Mouse (Mus musculus) left cerebral cortex, adult 2 months (tissue): ENCODE data around the gene Ugp2. TPM values are rescaled to one million over a fixed set of nuclear protein-coding genes. Genes with fewer than 3 reads are reported as not detected.

Experiments
- DNase-seq, 2 experiments: peaks; one replicate each; pipeline ENCODE4 v3.0.0; 2021 to 2022; ENCODE audit warnings: low spot score in 2 of 2, mixed read lengths in 1 of 2; ENCODE audit errors: extremely low spot score in 1 of 2
- H3K27ac ChIP-seq: fragments of 200-600 bp; 2 replicates; pipeline ENCODE4 v1.8.1; 2022
- H3K4me3 ChIP-seq: fragments of 200-600 bp; 2 replicates; pipeline ENCODE4 v1.8.1; 2022
- CTCF ChIP-seq: fragments of 200-600 bp; IDR thresholded peaks from 2 replicates; pipeline ENCODE4 v1.8.1; 2022; ENCODE audit warnings: antibody characterized with exemption, mild to moderate bottlenecking, moderate library complexity
- intact Hi-C: fragments of 180-260 bp; cut with DNase I; formaldehyde crosslinking; loops from one replicate; pipeline ENCODE4 v1.15.1; 2025
- total RNA-seq, 2 experiments: library from RNA; stranded (reverse); gene quantifications; 2 replicates each; pipeline ENCODE4 v1.2.3; 2021

Gene Ugp2
- total RNA-seq, 2 experiments from 2014 or later: 69.0 to 76.3 TPM

DNA sequence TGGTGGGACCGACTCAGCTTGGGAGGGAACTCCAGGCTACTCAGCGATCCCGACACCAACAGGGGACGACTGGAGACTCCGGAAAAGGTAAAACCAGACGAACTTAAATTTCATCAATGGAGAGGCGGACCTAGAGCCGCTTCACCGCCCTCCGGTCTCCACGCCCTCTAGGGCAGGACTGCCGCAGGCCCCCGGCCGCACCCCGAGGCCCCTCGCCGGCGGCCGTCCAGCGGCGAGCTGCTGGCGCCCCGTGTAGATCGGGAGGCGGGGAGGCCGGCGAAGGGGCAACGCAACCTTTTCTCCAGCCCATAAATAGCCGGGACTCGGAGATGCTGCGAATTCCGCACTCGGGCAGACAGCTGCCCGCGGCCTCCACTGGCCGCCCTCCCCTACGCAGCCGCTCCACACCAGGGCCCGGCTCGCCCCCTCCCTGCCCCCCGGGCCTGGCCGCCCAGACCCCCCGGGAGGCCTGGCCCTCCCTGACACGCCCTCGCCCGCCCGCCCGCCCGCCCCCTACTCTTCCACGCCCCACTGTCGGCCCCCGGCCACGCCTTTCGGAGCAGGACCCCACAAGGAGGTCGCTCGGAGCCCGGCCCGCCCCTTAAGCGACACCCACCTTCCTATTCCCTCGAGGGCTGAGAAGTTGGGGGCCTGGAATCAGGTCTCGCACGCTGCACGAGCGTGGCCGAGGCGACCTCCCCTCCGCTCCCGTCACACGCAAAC lies 441 bp downstream of the Ugp2 start:
- intact Hi-C loops: loop anchor here (1.0 to 5.0 kb wide), 3 partner anchors 32 to 202 kb away; partner anchors contain the start of genes Mdh1, Vps54 and Wdpcp
- H3K4me3 ChIP-seq: peak overlapping the region; percentile 66
- DNase-seq: peak; percentile 43 to 61
- TF ChIP-seq CTCF: no peak; the same call in 1 of the 2 replicates
- peak overlapping the region; percentile 98 for H3K27ac ChIP-seq

DNA sequence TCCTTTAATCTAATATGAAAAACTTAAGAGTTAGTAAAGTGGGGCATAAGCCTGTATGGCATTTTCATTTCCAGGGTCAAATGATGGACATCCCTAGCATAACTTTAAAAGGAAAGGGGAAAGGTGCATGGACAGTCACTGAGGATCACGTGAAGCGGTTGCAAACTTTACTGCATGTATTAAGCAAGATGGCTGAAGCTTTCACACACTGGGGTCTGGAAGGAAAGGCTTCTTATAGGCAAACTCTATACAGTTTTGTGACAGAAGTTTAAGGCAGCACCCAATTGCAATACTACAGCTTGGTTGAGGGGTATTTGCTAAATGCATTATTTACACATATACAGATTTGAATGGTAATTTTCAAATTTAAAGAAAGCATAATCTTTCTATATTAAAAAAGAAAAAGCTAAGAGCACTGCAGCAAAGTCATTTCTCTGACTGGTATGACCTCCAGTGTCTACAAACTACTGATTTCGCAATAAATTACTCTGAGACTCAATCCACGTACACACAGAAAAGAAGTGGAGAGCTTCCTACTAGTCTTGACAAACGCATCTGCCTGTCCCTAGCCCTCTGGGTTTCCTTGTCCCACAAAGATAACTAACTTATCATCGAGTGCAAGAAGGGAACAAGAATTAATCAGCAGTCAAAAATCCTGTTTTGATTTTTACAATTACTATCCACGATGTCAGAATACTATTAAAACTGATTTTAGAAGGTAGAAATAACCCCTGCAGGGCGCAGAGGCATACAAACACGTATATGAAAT lies 1.6 kb downstream of the Ugp2 start:
- Histone ChIP-seq H3K4me3 (peak overlapping the region; percentile 66), H3K27ac (peak overlapping the region; percentile 98; the same call in 1 of the 2 replicates)
- DNase-seq: no peak
- intact Hi-C loops: loop anchor here (2.0 to 10.0 kb wide), 3 partner anchors 31 to 635 kb away; partner anchors contain the start of genes Mdh1, Otx1 and Wdpcp
- no peak for TF ChIP-seq CTCF

DNA sequence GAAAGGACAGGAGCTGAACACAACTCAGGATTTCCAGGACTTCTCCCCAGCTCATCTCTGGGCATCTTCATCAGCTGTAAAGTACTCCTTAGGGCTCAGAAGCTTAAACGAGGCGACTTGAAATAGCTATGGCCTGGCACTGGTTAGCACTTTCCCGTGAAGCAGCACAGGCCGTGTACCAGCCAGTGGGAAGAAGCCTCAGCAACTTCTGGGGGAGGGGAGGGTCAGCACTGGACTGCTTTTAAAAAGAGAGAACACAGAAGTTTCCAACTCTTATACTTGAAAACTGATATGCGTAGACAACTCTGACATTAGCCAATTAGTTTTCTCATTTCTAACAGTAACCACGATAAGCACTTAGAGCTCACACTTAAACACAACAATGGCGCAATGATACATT lies 2.5 kb downstream of the Ugp2 start:
- H3K4me3 ChIP-seq: peak overlapping the region; percentile 66; the same call in 1 of the 2 replicates
- no peak overlapping the region; the same call in 1 of the 2 replicates for H3K27ac ChIP-seq
- DNase-seq: no peak
- TF ChIP-seq CTCF: no peak
- intact Hi-C loops: loop anchor here (10.0 kb wide), 1 partner anchor 636 kb away; the partner anchor contains the start of gene Otx1

DNA sequence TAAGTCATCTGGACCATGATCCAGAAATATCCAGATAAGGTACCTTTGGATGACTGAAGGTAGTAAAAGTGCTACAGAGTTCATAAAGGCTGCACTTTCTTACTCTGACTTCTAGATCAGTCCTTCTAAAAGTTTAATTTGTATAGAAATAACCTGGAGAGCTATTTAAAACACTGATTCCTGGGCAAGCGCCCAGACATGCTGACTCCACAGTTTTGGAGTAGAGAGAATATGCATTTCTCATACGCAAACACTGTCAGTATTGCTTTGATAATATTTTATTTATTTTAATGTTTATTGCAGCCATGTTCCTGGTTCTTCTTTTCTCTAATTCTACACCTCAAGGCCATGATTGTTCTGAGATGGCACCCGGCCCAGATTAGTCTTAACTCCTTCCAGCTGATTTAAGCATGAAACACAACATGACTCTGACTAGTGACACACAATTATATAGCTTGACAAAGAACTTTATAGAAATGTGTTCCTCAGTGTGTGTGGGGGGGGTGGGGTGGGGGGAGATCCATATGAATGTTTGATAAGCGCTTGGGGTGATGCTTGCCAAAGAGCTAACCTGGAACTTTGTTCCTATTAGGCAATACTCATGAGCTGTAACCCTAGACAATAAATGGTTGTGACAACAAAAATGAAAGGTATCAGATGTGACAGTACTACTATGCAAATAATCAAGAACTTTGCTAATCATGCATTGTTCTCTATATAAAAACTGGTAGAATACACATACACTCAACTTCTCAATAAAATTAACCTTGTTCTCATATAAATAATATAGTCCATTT lies 7.7 kb downstream of the Ugp2 start:
- no peak overlapping the region for H3K4me3 ChIP-seq
- intact Hi-C loops: loop anchor here (10.0 kb wide), 1 partner anchor 641 kb away; the partner anchor contains the start of gene Otx1
- no peak overlapping the region for H3K27ac ChIP-seq
- no peak for TF ChIP-seq CTCF
- DNase-seq: no peak

DNA sequence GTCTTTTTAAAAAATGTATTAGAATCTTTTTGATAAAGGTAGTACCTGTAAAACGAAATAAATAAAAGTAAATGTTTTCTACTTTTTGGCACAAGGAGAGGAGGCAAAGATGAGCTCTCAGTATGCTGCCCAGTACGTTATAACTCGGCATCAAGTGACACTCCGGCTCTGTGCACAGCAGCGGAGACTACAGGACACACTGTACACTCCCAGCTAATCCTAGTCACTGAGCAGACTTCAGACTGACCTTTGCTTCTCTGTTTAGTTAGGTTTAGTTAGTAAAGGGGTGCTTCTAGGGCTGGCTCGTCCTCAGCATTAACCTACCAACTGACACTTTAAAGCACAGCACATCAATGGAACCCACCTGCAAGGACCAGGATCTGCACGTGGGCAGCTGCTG lies 19.7 kb downstream of the Ugp2 start:
- no peak overlapping the region for H3K27ac ChIP-seq
- H3K4me3 ChIP-seq: no peak overlapping the region
- no peak for DNase-seq
- TF ChIP-seq CTCF: no peak
- intact Hi-C loops: loop anchor here (5.0 kb wide), 1 partner anchor 106 kb away; no protein-coding TSS in a partner anchor

DNA sequence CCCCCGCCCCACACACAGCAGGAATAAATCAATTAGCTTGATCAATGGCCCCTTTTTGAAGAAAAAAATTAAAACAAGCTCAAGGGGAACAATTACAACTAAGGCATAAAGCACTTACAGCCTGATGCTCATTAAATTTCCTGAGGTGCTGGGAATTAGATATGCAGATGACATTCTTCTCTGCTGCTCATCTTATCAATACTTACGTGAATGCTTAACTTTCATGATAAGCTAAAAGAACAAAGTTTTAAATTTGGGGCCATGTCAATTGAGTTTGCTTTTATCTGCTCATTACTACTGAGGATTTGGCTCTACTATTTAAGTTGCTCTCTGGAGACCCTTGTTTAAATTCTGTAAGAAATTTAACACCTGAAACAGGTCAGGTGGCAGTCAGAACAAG lies 22.1 kb downstream of the Ugp2 start:
- intact Hi-C loops: no loop called here
- H3K27ac ChIP-seq: no peak overlapping the region
- no peak for TF ChIP-seq CTCF
- DNase-seq: no peak
- H3K4me3 ChIP-seq: no peak overlapping the region

DNA sequence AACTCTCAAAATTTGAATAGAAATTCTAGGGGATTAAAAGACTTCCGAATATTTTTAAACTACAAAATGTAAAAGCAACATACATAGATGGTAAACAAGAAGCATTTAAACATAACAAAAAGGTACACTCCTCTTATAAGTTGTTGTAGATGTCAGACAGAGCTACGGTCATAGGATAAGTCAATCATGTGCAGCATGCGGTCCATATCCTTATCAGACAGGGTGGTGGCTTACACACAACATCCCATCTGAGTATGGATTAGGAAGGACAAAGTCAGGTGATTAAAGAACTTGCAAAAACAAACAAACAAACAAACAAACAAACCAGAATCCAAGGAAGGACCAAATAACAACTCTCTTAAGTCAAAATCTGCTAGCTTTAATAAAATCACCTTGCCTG lies 25.0 kb downstream of the Ugp2 start:
- no peak for DNase-seq
- no peak for TF ChIP-seq CTCF
- no peak overlapping the region for H3K4me3 ChIP-seq
- intact Hi-C loops: no loop called here
- no peak overlapping the region for H3K27ac ChIP-seq

DNA sequence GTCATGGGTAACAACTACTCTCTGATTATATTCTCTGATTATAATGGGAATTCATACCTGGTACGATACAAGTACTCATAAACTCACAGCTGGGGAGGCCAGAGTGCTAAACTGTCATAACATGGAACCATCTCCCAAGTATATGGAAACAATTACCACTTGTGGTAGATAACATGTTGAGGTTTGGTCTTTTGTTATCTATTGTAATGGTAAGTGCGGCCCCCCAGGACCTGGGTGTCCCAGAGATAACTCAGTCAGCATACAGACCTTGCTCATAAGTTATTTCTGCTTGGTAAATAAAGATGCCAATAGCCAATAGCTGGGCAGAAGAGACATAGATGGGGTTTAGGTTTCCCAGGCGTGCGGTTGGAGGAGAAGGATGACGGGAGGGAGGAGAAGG lies 27.5 kb downstream of the Ugp2 start:
- no peak overlapping the region for H3K4me3 ChIP-seq
- no peak for TF ChIP-seq CTCF
- intact Hi-C loops: no loop called here
- no peak for DNase-seq
- no peak overlapping the region for H3K27ac ChIP-seq

DNA sequence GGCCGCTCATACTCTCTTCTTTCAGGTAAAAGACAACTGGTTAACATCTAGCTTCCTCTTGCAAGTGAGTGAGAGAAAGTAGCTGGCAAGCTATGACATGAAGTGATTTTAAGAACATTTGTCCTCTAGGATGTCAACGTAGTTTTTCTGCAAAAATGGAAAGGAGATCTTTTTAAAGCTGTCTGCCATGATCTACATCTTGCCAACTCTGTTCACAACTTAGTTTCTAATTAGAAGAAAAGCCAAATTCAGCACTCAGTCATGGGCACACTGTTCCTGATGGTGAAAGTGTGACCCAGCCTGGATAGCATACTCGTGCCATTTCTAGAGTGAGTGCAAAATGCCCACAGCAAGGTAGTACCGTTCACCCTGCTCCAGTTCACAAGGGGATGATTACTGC lies 31.9 kb downstream of the Ugp2 start:
- intact Hi-C loops: loop anchor here (2.0 to 10.0 kb wide), 2 partner anchors 32 to 226 kb away; partner anchors contain the start of gene Ugp2
- no peak for TF ChIP-seq CTCF
- no peak for DNase-seq
- Histone ChIP-seq H3K27ac (no peak overlapping the region), H3K4me3 (no peak overlapping the region)

DNA sequence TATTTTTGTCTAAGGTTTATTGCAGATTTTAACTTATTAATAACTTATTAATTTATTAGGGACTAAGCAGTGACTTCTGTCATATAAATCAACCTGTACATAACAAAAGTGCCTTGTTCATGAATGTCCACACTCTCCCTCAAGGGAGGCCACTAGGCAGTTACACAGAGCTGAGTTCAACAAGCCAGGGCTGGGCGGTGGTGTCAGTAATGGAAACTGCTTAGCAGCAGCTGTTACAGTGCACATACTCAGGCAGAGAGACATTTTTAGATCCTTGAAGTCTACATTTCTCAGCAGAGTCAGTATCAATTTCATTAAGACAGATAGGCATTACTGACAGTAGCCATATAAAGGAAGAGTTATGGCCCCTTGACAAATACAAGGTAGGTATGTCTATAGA lies 33.1 kb downstream of the Ugp2 start:
- intact Hi-C loops: loop anchor here (2.0 to 10.0 kb wide), 2 partner anchors 33 to 227 kb away; partner anchors contain the start of gene Ugp2

DNA sequence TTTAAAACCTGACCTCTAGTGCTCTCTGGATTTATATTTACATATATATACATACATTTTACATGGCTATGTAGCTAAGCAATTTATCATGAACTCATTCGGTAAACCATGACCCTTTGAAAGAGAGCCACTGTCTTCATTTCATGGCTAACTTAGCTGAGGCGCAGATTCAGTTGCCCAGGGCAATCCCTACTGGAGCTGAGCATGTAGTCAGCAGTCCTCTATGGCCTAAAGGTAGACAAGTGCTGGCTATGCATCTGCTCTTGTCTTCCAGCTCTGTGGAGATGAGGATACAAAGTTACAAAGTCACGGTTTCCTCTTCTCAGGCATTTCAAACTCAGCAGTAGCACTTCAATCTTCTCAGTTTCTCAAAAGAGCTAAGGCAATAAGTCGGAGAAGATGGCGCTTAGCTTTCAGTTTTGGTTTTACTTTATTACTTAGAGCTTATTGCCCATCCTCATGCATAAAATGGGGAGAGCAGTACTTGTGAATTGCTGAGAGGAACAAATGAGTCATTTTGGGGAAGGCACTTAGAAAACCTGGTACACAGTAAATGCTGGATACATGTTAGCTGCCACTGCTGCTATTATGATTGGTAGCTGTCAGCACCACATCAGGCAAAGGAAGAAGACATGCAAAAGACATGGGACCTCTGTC lies 38.2 kb downstream of the Ugp2 start:
- TF ChIP-seq CTCF: no peak
- intact Hi-C loops: loop anchor here (10.0 kb wide), 1 partner anchor 232 kb away; no protein-coding TSS in a partner anchor
- Histone ChIP-seq H3K4me3 (no peak overlapping the region), H3K27ac (no peak overlapping the region)
- DNase-seq: no peak

More for the DNA sequence above, 33.1 kb downstream of the Ugp2 start:
- Histone ChIP-seq H3K27ac (no peak overlapping the region), H3K4me3 (no peak overlapping the region)
- no peak for DNase-seq
- no peak for TF ChIP-seq CTCF
